Mouse (Mus musculus): ENCODE results near the gene Cwf19l2.
"Not testable (repeated sequence)": the region's sequence is repeated elsewhere in the genome, so short reads cannot be mapped to it uniquely, and the experiment has no call there.

Cwf19l2 gene

DNA sequence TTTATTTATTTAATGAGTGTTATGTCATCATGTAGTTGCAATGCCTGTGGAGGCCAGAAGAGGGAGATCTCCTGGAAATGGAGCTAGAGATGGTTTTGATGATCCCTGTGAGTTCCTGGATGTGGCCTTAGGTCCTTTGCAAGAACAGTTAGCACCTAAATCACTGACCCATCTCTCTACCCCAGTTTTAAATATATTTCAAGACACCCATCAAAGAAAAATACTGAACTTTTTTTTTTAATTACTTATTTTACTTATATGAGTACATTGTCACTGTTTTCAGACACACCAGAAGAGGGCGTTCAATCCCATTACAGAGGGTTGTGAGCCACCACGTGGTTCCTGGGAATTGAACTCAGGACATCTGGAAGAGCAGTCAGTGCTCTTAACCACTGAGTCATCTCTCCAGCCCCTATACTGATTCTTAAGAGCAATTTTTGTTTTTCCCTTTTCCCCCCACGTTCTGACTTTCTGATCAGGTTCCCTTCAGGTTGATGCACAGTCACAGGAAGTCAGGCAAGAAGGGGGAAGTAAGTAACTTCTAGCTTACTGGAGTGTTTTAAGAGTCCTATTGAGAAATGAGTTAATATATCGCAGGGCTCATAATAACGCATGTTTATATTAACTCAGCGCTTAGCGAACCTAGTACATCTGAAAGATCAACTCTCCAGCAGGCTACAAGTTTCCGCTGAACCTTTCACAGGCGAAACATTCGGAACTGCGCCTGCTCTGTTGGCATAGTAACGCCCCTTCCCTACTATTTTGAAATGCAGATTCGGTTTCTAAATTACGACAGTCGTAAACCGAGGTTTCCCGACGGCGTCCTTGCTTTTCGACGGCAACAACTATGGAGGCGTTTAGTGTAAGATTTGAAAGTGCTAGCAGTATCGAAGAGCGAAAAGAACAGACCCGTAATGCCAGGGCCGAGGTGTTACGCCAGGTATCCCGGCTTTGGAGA is at the start of gene Cwf19l2:
TSS of gene Cwf19l2 (plus strand) at position 342 of the 958 bp plus-strand sequence.
- DNase-seq = peak; percentile 81

DNA sequence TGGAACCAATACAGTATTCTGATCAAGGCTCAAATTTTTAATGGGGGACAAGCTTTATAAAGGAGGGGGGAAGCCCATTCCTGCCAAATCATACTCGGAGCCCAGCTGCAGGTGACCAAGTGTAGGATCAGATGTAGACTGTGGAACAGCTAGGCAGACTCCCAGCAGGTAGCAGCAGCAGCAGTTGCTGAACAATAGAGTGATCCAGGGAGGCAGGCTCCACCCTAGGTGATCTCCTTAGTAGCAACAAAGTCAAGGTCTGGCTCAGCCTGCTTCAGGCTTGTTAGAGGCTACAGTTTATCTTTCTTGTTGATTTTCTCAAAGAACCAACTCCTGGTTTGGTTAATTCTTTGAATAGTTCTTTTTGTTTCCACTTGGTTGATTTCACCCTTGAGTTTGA is 27.1 kb upstream of the Cwf19l2 start:
- not testable (repeated sequence) for DNase-seq

DNA sequence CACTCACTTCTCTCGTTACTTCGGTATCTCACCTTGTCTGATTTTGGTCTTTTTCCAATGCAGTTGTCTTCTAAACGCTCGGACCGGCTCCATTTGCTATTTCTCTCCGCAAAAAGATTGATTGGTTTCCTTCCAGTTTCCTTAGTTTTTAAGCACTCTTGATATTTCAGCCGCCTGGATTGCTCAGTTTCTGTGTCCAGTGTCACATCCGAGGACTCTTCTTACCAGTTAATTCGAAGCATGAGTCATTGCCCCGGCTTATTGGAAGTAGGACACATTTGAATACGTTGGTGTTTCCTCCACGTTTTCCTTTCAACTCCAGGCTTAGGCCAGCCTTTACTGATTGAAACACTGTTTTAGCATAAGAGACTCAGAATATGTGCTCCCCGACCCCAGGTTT is 980 bp downstream of the Cwf19l2 start:
- DNase-seq = peak; percentile 16

DNA sequence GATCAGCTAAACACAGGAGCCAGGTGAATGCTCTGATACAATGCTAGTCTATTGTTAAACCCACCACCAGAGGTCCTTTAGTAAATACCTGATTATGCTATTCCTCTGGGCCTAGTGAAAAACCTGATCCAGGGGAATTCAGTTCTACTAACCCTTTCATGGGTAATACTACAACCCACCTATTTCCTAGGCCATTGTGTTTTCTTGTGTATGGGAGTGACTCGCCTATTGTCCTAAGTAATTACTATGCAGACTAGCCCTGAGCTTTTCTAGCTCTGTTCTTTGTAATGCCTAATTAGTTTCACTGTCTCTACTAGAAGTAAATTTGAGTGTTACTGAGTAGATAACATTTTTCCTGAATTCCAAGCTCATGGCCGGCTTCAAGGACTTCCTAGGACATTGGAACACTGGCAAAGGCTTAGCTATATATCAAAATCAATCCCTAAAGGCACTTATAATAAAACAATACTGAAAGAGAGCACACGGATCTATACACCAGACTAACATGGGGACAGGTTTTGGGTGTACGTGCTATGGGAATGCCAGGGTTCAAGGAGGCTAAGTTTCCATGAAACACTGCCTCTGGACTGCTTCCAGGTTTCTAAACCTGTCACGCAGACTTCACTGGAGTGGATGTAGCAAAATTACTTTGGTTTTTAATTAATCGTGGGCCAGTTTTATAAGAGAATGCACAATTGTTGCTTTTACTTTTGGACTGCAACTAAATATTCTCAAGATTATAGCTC is 36.3 kb downstream of the Cwf19l2 start:
- DNase-seq = not testable (repeated sequence)

DNA sequence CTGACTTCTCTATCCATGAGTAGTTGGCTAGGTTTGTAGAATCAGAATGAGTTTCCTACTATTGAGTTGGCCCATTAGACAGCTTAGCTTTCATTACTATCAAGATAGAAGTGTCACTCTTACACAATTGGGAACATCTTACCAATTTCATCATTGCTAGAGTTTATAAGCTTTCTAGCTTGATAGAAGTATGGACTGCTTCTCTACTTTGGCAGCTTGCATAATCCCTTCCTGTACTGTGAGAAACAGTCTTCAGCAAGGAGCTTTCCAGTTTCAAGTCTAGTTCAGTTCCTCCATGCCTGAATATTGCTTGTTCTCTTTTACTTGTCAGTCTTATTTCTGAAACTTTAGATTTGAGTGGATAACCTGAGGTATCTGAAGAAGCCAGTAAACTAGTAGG is 68.5 kb downstream of the Cwf19l2 start:
- DNase-seq = no peak

DNA sequence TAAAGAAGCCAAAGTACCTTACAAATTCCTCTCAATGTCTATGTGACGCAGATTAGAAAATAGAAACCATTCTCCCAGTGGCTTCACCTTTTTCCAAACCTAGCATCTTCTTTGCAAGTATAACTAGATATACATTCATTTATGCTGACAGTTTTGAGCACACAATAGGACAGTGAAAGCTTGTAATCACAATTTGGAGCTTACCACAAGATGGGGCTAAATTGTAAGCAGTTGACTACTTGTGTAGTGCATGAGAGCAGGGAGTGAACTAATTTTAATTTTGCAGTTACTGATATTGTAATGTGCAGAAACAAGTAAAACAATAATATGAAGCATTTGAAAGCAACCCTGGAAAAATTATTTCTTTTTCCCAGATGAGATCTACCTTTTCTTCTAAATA is 115.3 kb downstream of the Cwf19l2 start:
- DNase-seq = no peak

DNA sequence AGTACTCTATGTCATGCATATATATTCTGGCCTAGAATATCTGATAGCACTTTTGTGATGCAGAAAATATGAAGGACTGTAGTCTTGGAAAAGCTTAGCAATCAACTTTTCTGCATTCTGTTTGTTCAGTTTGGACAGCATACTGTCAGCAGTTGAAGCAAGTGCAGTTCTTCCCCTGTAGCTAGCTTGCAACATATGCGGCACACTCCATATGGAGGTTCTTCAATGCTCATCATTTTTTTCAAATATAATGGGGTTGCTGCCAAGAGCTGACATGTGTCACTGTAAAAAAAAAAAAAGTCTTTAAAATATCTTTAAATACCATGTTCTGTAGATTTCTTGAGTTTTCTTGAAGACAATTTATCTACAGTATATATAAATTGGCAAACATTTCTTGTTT is 115.8 kb downstream of the Cwf19l2 start:
- DNase-seq = no peak

DNA sequence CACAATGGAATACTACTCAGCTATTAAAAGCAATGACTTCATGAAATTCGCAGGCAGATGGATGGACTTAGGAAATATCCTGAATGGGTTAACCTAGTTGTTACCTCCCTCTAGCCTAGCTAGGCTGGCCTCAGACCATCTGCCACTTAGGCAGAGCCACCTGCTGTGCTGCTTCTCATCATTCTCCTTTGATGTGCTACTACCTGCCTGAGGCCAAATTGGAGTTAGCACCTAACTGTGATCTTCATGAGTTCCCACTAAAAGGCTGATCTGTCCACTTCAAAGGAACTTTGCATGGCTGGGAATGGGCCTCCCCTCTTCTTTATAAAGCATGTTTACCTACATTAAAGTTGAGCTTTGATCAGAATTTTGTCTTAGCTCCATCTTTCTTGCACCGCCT is 117.6 kb downstream of the Cwf19l2 start:
- no peak for DNase-seq
